Mouse (Mus musculus): Measurements from ENCODE around the gene Olfr993. TPM values are rescaled to one million over a fixed set of nuclear protein-coding genes. Genes with fewer than 3 reads are reported as not detected.

Gene Olfr993
- not detected in 2 replicates for polyA plus RNA-seq (2015; fragmentation: Nextera tagmentation; extraction: Ambion mirVana)

GRCm38 (mm10) chr2:85414777-85415176 is at the start of gene Olfr993:
Gene Olfr993, minus strand, starts transcription at chr2:85414877.
- H3K9me3 ChIP-seq (replicated peaks) = no peaks in the 10 kb centered on the region
- no peak within 1 kb of the TSS for H3K9ac ChIP-seq
- H3K27ac ChIP-seq = no peak within 1 kb of the TSS
- no peaks in the 10 kb centered on the region for H3K36me3 ChIP-seq (ENCODE audit: poor library complexity, severe bottlenecking)
- no peak within 1 kb of the TSS for H3K4me2 ChIP-seq
- H3K27me3 ChIP-seq = no peaks in the 10 kb centered on the region
- no peaks in the 10 kb centered on the region for H3K4me1 ChIP-seq
- H3K4me3 ChIP-seq = no peak within 1 kb of the TSS
- ATAC-seq = no peak

- WGBS = 9% methylated on average over 1 of the region's 1 CpGs
Measured at GRCm38 (mm10) chr2:85443539-85443938, 28.9 kb upstream of the Olfr993 start, which contains the start of gene Olfr995. Gene Olfr995, minus strand, starts transcription at chr2:85443639.

GRCm38 (mm10) chr2:85442546-85442945 is 27.9 kb upstream of the Olfr993 start:
- no peaks in the 10 kb centered on the region for H3K27me3 ChIP-seq
- H3K9me3 ChIP-seq (replicated peaks) = no peaks in the 10 kb centered on the region
- H3K27ac ChIP-seq = no peak overlapping the region
- no peak for ATAC-seq
- H3K4me1 ChIP-seq = no peaks in the 10 kb centered on the region
- no peak overlapping the region for H3K4me2 ChIP-seq
- no peak overlapping the region for H3K9ac ChIP-seq
- no peaks in the 10 kb centered on the region for H3K36me3 ChIP-seq (ENCODE audit: poor library complexity, severe bottlenecking)
- no peak overlapping the region for H3K4me3 ChIP-seq

More at GRCm38 (mm10) chr2:85443539-85443938, 28.9 kb upstream of the Olfr993 start, which contains the start of gene Olfr995:
- Histone ChIP-seq H3K27ac (no peak within 1 kb of the TSS), H3K4me1 (no peaks in the 10 kb centered on the region), H3K27me3 (no peaks in the 10 kb centered on the region), H3K36me3 (ENCODE audit: poor library complexity, severe bottlenecking) (no peaks in the 10 kb centered on the region), H3K9me3 (replicated peaks) (no peaks in the 10 kb centered on the region), H3K4me3 (no peak within 1 kb of the TSS), H3K9ac (no peak within 1 kb of the TSS), H3K4me2 (no peak within 1 kb of the TSS)
- no peak for ATAC-seq

DNA sequence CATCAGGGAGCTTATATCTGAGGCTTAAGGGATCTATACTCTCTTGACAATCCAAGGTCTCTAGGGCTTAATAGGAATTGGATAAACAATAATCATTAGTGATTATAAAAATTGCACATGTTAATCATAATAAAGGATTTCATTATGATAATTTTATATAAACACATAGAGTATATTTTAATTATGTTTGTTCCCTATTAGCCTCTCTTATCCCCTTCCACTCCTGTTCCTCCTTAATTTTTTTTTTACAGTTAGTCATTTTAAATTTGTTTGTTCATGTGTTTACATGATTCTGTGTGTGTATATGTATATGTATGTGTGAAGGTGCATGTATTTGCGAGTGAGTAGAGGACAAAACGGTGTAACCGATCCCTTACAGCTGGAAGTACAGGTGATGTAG is 21.7 kb upstream of the Olfr993 start, which contains the start of gene Olfr994:
Gene Olfr994, minus strand, starts transcription at position 101 of the 400 bp plus-strand sequence.
- ATAC-seq = no peak
- no peaks in the 10 kb centered on the region for H3K36me3 ChIP-seq (ENCODE audit: poor library complexity, severe bottlenecking)
- no peak within 1 kb of the TSS for H3K9ac ChIP-seq
- no peak within 1 kb of the TSS for H3K4me2 ChIP-seq
- no peak within 1 kb of the TSS for H3K4me3 ChIP-seq
- no peaks in the 10 kb centered on the region for H3K9me3 ChIP-seq (replicated peaks)
- H3K27ac ChIP-seq = no peak within 1 kb of the TSS
- H3K27me3 ChIP-seq = no peaks in the 10 kb centered on the region
- H3K4me1 ChIP-seq = no peaks in the 10 kb centered on the region
- 91% methylated on average over 3 of the region's 3 CpGs for WGBS

- Histone ChIP-seq H3K4me3 (no peak overlapping the region), H3K9ac (no peak overlapping the region), H3K4me1 (no peaks in the 10 kb centered on the region), H3K4me2 (no peak overlapping the region), H3K27ac (no peak overlapping the region), H3K36me3 (ENCODE audit: poor library complexity, severe bottlenecking) (no peaks in the 10 kb centered on the region), H3K9me3 (replicated peaks) (no peaks in the 10 kb centered on the region), H3K27me3 (no peaks in the 10 kb centered on the region)
- 87% methylated on average over 1 of the region's 1 CpGs for WGBS
- no peak for ATAC-seq
Measured at GRCm38 (mm10) chr2:85425893-85426292, 11.2 kb upstream of the Olfr993 start.

- Histone ChIP-seq H3K4me1 (no peaks in the 10 kb centered on the region), H3K9ac (no peak within 1 kb of the TSS), H3K9me3 (replicated peaks) (no peaks in the 10 kb centered on the region), H3K4me3 (no peak within 1 kb of the TSS), H3K27ac (no peak within 1 kb of the TSS), H3K36me3 (ENCODE audit: poor library complexity, severe bottlenecking) (no peaks in the 10 kb centered on the region), H3K4me2 (no peak within 1 kb of the TSS), H3K27me3 (no peaks in the 10 kb centered on the region)
- no peak for ATAC-seq
- WGBS = 66% methylated on average over 2 of the region's 2 CpGs
Measured at GRCm38 (mm10) chr2:85409369-85409768, 5.3 kb downstream of the Olfr993 start, which contains the start of gene Olfr992. Gene Olfr992, minus strand, starts transcription at chr2:85409469.

Other genes starting within 250 kb of the Olfr993 start
- gene Lrrc55, start 217.7 kb downstream of the Olfr993 start, polyA plus RNA-seq (2015; fragmentation: Nextera tagmentation; extraction: Ambion mirVana) = 4.5 and 6.2 TPM in 2 replicates
- gene Olfr987, start 75.6 kb downstream of the Olfr993 start, polyA plus RNA-seq (2015; fragmentation: Nextera tagmentation; extraction: Ambion mirVana) = not detected in 2 replicates
- not detected in 2 replicates for gene Olfr988, start 51.6 kb downstream of the Olfr993 start, polyA plus RNA-seq (2015; fragmentation: Nextera tagmentation; extraction: Ambion mirVana)
- not detected in 2 replicates for gene Olfr992, start 5.4 kb downstream of the Olfr993 start, polyA plus RNA-seq (2015; fragmentation: Nextera tagmentation; extraction: Ambion mirVana)
- gene Olfr994, start 21.6 kb upstream of the Olfr993 start, polyA plus RNA-seq (2015; fragmentation: Nextera tagmentation; extraction: Ambion mirVana) = not detected in 2 replicates
- not detected in 2 replicates for gene Olfr995, start 28.8 kb upstream of the Olfr993 start, polyA plus RNA-seq (2015; fragmentation: Nextera tagmentation; extraction: Ambion mirVana)
- gene 4833423E24Rik, start 104.1 kb upstream of the Olfr993 start, polyA plus RNA-seq (2015; fragmentation: Nextera tagmentation; extraction: Ambion mirVana) = not detected in 2 replicates
- not detected in 2 replicates for gene Olfr996, start 164.3 kb upstream of the Olfr993 start, polyA plus RNA-seq (2015; fragmentation: Nextera tagmentation; extraction: Ambion mirVana)
- not detected in 2 replicates for gene Olfr998, start 174.1 kb upstream of the Olfr993 start, polyA plus RNA-seq (2015; fragmentation: Nextera tagmentation; extraction: Ambion mirVana)
- not detected in 2 replicates for gene Olfr1000, start 197.0 kb upstream of the Olfr993 start, polyA plus RNA-seq (2015; fragmentation: Nextera tagmentation; extraction: Ambion mirVana)
- not detected in 2 replicates for gene Olfr1002, start 235.8 kb upstream of the Olfr993 start, polyA plus RNA-seq (2015; fragmentation: Nextera tagmentation; extraction: Ambion mirVana)
- not detected in 2 replicates for gene Olfr154, start 249.6 kb upstream of the Olfr993 start, polyA plus RNA-seq (2015; fragmentation: Nextera tagmentation; extraction: Ambion mirVana)

Measured in forebrain, embryonic 13.5 days (tissue).